Mouse (Mus musculus) midbrain, embryonic 11.5 days (tissue): ENCODE results near the gene F11r. TPM values are rescaled to one million over a fixed set of nuclear protein-coding genes. Genes with fewer than 3 reads are reported as not detected.

Source experiments
- polyA plus RNA-seq: library from polyadenylated mRNA; unstranded; fragments of >200 nt; fragmentation: Nextera tagmentation; extraction: Ambion mirVana; gene quantifications from 2 replicates; pipeline ENCODE4 v1.2.1, GENCODE M21; 2014

F11r gene
- polyA plus RNA-seq, 1 experiment from 2014 or later: 9.9 TPM

Other genes with a start within 250 kb of the F11r start
- 30.1 and 32.0 TPM in 2 replicates for gene Pcp4l1, start 241.3 kb upstream of the F11r start, polyA plus RNA-seq
- 0.10 and 0.18 TPM in 2 replicates for gene Nr1i3, start 223.6 kb upstream of the F11r start, polyA plus RNA-seq
- 24.0 and 24.7 TPM in 2 replicates for gene Tomm40l, start 215.0 kb upstream of the F11r start, polyA plus RNA-seq
- gene Apoa2, start 212.5 kb upstream of the F11r start, polyA plus RNA-seq: 2.1 and 3.7 TPM in 2 replicates
- 25.5 and 27.3 TPM in 2 replicates for gene Fcer1g, start 203.2 kb upstream of the F11r start, polyA plus RNA-seq
- 4.0 and 4.4 TPM in 2 replicates for gene Adamts4, start 187.1 kb upstream of the F11r start, polyA plus RNA-seq
- 232 and 274 TPM in 2 replicates for gene Ndufs2, start 186.1 kb upstream of the F11r start, polyA plus RNA-seq
- 49.5 and 58.4 TPM in 2 replicates for gene B4galt3, start 167.2 kb upstream of the F11r start, polyA plus RNA-seq
- 54.1 and 56.3 TPM in 2 replicates for gene Ppox, start 156.3 kb upstream of the F11r start, polyA plus RNA-seq
- gene Usp21, start 149.5 kb upstream of the F11r start, polyA plus RNA-seq: 84.7 and 88.6 TPM in 2 replicates
- gene Ufc1, start 142.5 kb upstream of the F11r start, polyA plus RNA-seq: 115 and 117 TPM in 2 replicates
- gene Dedd, start 108.4 kb upstream of the F11r start, polyA plus RNA-seq: 45.1 and 46.7 TPM in 2 replicates
- gene Nit1, start 91.9 kb upstream of the F11r start, polyA plus RNA-seq: 31.9 and 32.7 TPM in 2 replicates
- gene Pfdn2, start 91.9 kb upstream of the F11r start, polyA plus RNA-seq: 64.8 and 69.8 TPM in 2 replicates
- 1.4 and 2.3 TPM in 2 replicates for gene Klhdc9, start 76.7 kb upstream of the F11r start, polyA plus RNA-seq
- 0.49 and 0.65 TPM in 2 replicates for gene Nectin4, start 67.4 kb upstream of the F11r start, polyA plus RNA-seq
- 0.38 and 0.57 TPM in 2 replicates for gene Arhgap30, start 48.6 kb upstream of the F11r start, polyA plus RNA-seq
- 152 and 154 TPM in 2 replicates for gene Usf1, start 26.2 kb upstream of the F11r start, polyA plus RNA-seq
- gene Tstd1, start 18.7 kb upstream of the F11r start, polyA plus RNA-seq: 2.1 and 4.0 TPM in 2 replicates
- 16.2 and 16.8 TPM in 2 replicates for gene Alyref2, start 65.9 kb downstream of the F11r start, polyA plus RNA-seq
- not detected in 2 replicates for gene Itln1, start 97.8 kb downstream of the F11r start, polyA plus RNA-seq
- not detected in 2 replicates for gene Cd244a, start 121.7 kb downstream of the F11r start, polyA plus RNA-seq
- gene Ly9, start 169.9 kb downstream of the F11r start, polyA plus RNA-seq: not detected in 2 replicates
- gene Slamf7, start 215.5 kb downstream of the F11r start, polyA plus RNA-seq: not detected in 2 replicates
- gene Cd48, start 244.5 kb downstream of the F11r start, polyA plus RNA-seq: 0.87 and 0.95 TPM in 2 replicates